In genomic region chr12:108103292-108103691, GRCm38 (mm10) we compare ENCODE assay signal across 25 mouse cellular contexts.
A peak's percentile ranks its signal among the peaks of the same experiment; 100 is the strongest.
DNase-seq lines count a peak whose midpoint lies in the region; ATAC-seq and TF ChIP-seq lines count a peak whose summit lies in the region.
"Had no signal": no experiment of that assay in that cellular context is flagged by ENCODE, and none has a peak within 500 bp of the region (broad histone marks: within the 10 kb centered on the region; RNA-seq: fewer than 3 reads in every experiment).

No protein-coding gene starts in this region.

- no peak overlapping the region for H3K9ac ChIP-seq in lung, postnatal 0 days (replicated peaks; ENCODE audit: low read depth)
- H3K9ac ChIP-seq: embryonic facial prominence, embryonic 13.5 days; forebrain, postnatal 0 days; hindbrain, embryonic 12.5 days; liver, embryonic 14.5 days; lung, embryonic 14.5 days; neural tube, embryonic 12.5 days had no signal

- H3K27me3 ChIP-seq in lung, postnatal 0 days (replicated peaks; ENCODE audit: insufficient read depth, low read length), result no peaks in the 10 kb centered on the region
- H3K27me3 ChIP-seq: embryonic facial prominence, embryonic 13.5 days; hindbrain, embryonic 12.5 days; neural tube, embryonic 12.5 days had no signal

- no peaks in the 10 kb centered on the region for H3K4me1 ChIP-seq in lung, postnatal 0 days (ENCODE audit: insufficient read depth, low read depth, low read length)
- H3K4me1 ChIP-seq: neural tube, embryonic 12.5 days had no signal

- no peaks in the 10 kb centered on the region for H3K36me3 ChIP-seq in lung, postnatal 0 days (ENCODE audit: insufficient read depth, low read length)

- ATAC-seq in lung, postnatal 0 days, result no peak
- ATAC-seq in common myeloid progenitor, adult 5-6 weeks (replicated peaks; ENCODE audit: low read depth, poor library complexity, severe bottlenecking), result peak; percentile 67
- peak; percentile 76 for ATAC-seq in megakaryocyte progenitor cell, adult 5-6 weeks (replicated peaks; ENCODE audit: poor library complexity)
- ATAC-seq: forebrain, postnatal 0 days had no signal

- TF ChIP-seq CTCF in lung, postnatal 0 days (IDR thresholded peaks at IDR 0.05), result no peak

- peak; percentile 76 for DNase-seq in heart, adult 11 months
- DNase-seq in heart, adult 9 months (ENCODE audit: low spot score in 2 of 2), result no peak
- peak; percentile 13 for DNase-seq in lung, postnatal 0 days (ENCODE audit: low spot score)
- no peak for DNase-seq in lung, postnatal 4 days
- DNase-seq in c-Kit-positive CD71-positive TER-119-positive erythroid progenitor cells, embryonic 14.5 days (ENCODE audit: low spot score), result no peak
- no peak for DNase-seq in embryo, embryonic 11 days
- DNase-seq: adrenal gland, adult 8-10 months; cerebellum, adult 11 months; cerebellum, adult 9-10 months; cerebellum, postnatal 36 days; forebrain, postnatal 0 days; heart, postnatal 14 days; kidney, adult 11 months; kidney, postnatal 14 days; layer of hippocampus, adult 9-11 months; liver; lung, embryonic 14.5 days; midbrain, embryonic 14.5 days had no signal

- H3K4me3 ChIP-seq in lung, postnatal 0 days (ENCODE audit: low read depth, low read length), result no peak overlapping the region
- H3K4me3 ChIP-seq: embryonic facial prominence, embryonic 13.5 days; forebrain, embryonic 10.5 days; hindbrain, embryonic 12.5 days; neural tube, embryonic 12.5 days had no signal

- no peak for TF ChIP-seq EP300 in lung, postnatal 0 days (IDR thresholded peaks at IDR 0.05)

- WGBS in lung, postnatal 0 days, result 20% methylated on average over 6 of the region's 6 CpGs

- H3K4me2 ChIP-seq in lung, postnatal 0 days (replicated peaks; ENCODE audit: low read depth, low read length), result no peak overlapping the region
- H3K4me2 ChIP-seq: embryonic facial prominence, embryonic 13.5 days; hindbrain, embryonic 12.5 days; lung, embryonic 14.5 days; neural tube, embryonic 12.5 days had no signal

- no peaks in the 10 kb centered on the region for H3K9me3 ChIP-seq in lung, postnatal 0 days (ENCODE audit: low read length)
- H3K9me3 ChIP-seq: embryonic facial prominence, embryonic 13.5 days; forebrain, embryonic 10.5 days; hindbrain, embryonic 12.5 days; neural tube, embryonic 12.5 days had no signal

- H3K27ac ChIP-seq in lung, postnatal 0 days (ENCODE audit: low read length), result no peak overlapping the region
- H3K27ac ChIP-seq: embryonic facial prominence, embryonic 13.5 days; forebrain, embryonic 10.5 days; hindbrain, embryonic 12.5 days; liver, embryonic 14.5 days; neural tube, embryonic 12.5 days had no signal

Comparison
In these comparisons a context has a peak if more than half of its experiments do, and no peak if none do; other contexts are left out.
1. DNase-seq: peak in heart, adult 11 months (single experiment) and lung, postnatal 0 days (single experiment); none in heart, adult 9 months (0 of 2), lung, postnatal 4 days (0 of 2), c-Kit-positive CD71-positive TER-119-positive erythroid progenitor cells, embryonic 14.5 days (single experiment) and embryo, embryonic 11 days (single experiment).